Mouse (Mus musculus): ENCODE measurements around the gene Defb38.

Gene Defb38

GRCm38 (mm10) chr8:19026466-19026865, at the start of gene Defb38:
Defb38 (minus strand) TSS chr8:19026566.
- no peak for ATAC-seq (ENCODE audit: low TSS enrichment)

GRCm38 (mm10) chr8:19066013-19066412, 39.6 kb upstream of the Defb38 start:
- no peak for ATAC-seq (ENCODE audit: low TSS enrichment)

- ATAC-seq (ENCODE audit: low TSS enrichment): no peak
These were observed 38.3 kb upstream of the Defb38 start, which contains the start of gene Defb39 for GRCm38 (mm10) chr8:19064710-19065109. Defb39 (minus strand) TSS chr8:19064810.

GRCm38 (mm10) chr8:19062891-19063290, 36.5 kb upstream of the Defb38 start:
- no peak for ATAC-seq (ENCODE audit: low TSS enrichment)

- ATAC-seq (ENCODE audit: low TSS enrichment): no peak
These were observed 18.9 kb upstream of the Defb38 start for GRCm38 (mm10) chr8:19045242-19045641.
